Mouse (Mus musculus) ES-Bruce4 (cell line): ENCODE data around the gene Dnmbp. TPM values are rescaled to one million over a fixed set of nuclear protein-coding genes. Genes with fewer than 3 reads are reported as not detected.

Experiments
- H3K27ac ChIP-seq: 2 replicates; pipeline ENCODE4 v1.5.1; 2012; ENCODE audit warnings: low read length, inconsistent platforms; ENCODE audit not compliant: insufficient read depth
- H3K27me3 ChIP-seq: 2 replicates; pipeline ENCODE4 v1.6.1; 2012; ENCODE audit warnings: mild to moderate bottlenecking, low read length, inconsistent platforms; ENCODE audit not compliant: control insufficient read depth, poor library complexity, insufficient read depth, severe bottlenecking
- H3K36me3 ChIP-seq: 2 replicates; pipeline ENCODE4 v1.6.1; 2012; ENCODE audit warnings: inconsistent platforms, mild to moderate bottlenecking, low read length, moderate library complexity; ENCODE audit not compliant: control insufficient read depth, poor library complexity, insufficient read depth, severe bottlenecking
- H3K4me1 ChIP-seq: one replicate; pipeline ENCODE4 v1.8.1; 2011; ENCODE audit warnings: low read length; ENCODE audit not compliant: control insufficient read depth, insufficient read depth
- H3K4me3 ChIP-seq: 2 replicates; pipeline ENCODE4 v1.5.1; 2011; ENCODE audit warnings: low read depth, mild to moderate bottlenecking, low read length
- H3K9ac ChIP-seq: 2 replicates; pipeline ENCODE4 v1.6.1; 2012; ENCODE audit warnings: low read depth, mild to moderate bottlenecking, inconsistent platforms; ENCODE audit not compliant: poor library complexity, severe bottlenecking
- H3K9me3 ChIP-seq: replicated peaks from 2 replicates; pipeline ENCODE4 v1.6.1; 2012; ENCODE audit warnings: mild to moderate bottlenecking, low read length, inconsistent platforms; ENCODE audit not compliant: control insufficient read depth, poor library complexity, insufficient read depth, severe bottlenecking
- CTCF ChIP-seq: IDR thresholded peaks from one replicate; pipeline ENCODE4 v1.8.1; 2011; ENCODE audit warnings: low read depth, low read length
- EP300 ChIP-seq: IDR thresholded peaks from 2 replicates; pipeline ENCODE4 v1.6.1; 2011; ENCODE audit warnings: low read depth, low read length; ENCODE audit not compliant: insufficient read depth
- POLR2A ChIP-seq: IDR thresholded peaks from one replicate; pipeline ENCODE4 v1.8.1; 2011; ENCODE audit warnings: low read length; ENCODE audit not compliant: insufficient read depth
- polyA plus RNA-seq: library from polyadenylated mRNA; stranded (reverse); fragments of >200 nt; gene quantifications from 2 replicates; pipeline ENCODE4 v1.2.4, GENCODE M21; 2011; ENCODE audit warnings: low read depth; ENCODE audit not compliant: missing spikeins, insufficient read depth, insufficient read length

The Dnmbp gene
- polyA plus RNA-seq, 1 experiment: 18.6 TPM

GRCm38 (mm10) chr19:43974221-43974620, 34.2 kb upstream of the Dnmbp start:
- Histone ChIP-seq H3K9me3 (no peaks in the 10 kb centered on the region), H3K4me1 (no peaks in the 10 kb centered on the region), H3K9ac (no peak overlapping the region), H3K4me3 (no peak overlapping the region), H3K36me3 (no peaks in the 10 kb centered on the region), H3K27me3 (no peaks in the 10 kb centered on the region), H3K27ac (no peak overlapping the region)
- TF ChIP-seq POLR2A: no peak
- TF ChIP-seq CTCF: no peak
- TF ChIP-seq EP300: no peak

- Histone ChIP-seq H3K9ac (no peak overlapping the region), H3K9me3 (no peaks in the 10 kb centered on the region), H3K27ac (no peak overlapping the region), H3K4me1 (no peaks in the 10 kb centered on the region), H3K27me3 (no peaks in the 10 kb centered on the region), H3K36me3 (no peaks in the 10 kb centered on the region), H3K4me3 (no peak overlapping the region)
- TF ChIP-seq CTCF (no peak), EP300 (no peak), POLR2A (no peak)
Measured at GRCm38 (mm10) chr19:43973711-43974110, 33.7 kb upstream of the Dnmbp start.

- no peak overlapping the region for H3K4me3 ChIP-seq
- H3K4me1 ChIP-seq: no peaks in the 10 kb centered on the region
- no peak for TF ChIP-seq EP300
- TF ChIP-seq POLR2A: no peak
- H3K27me3 ChIP-seq: no peaks in the 10 kb centered on the region
- no peak overlapping the region for H3K27ac ChIP-seq
- H3K9me3 ChIP-seq: no peaks in the 10 kb centered on the region
- no peak overlapping the region for H3K9ac ChIP-seq
- no peaks in the 10 kb centered on the region for H3K36me3 ChIP-seq
Measured at GRCm38 (mm10) chr19:43972129-43972528, 32.1 kb upstream of the Dnmbp start.

- Histone ChIP-seq H3K27me3 (no peaks in the 10 kb centered on the region; the same call in 1 of the 2 replicates), H3K27ac (no peak overlapping the region), H3K9ac (no peak overlapping the region), H3K4me1 (no peaks in the 10 kb centered on the region), H3K4me3 (no peak overlapping the region), H3K36me3 (no peaks in the 10 kb centered on the region), H3K9me3 (no peaks in the 10 kb centered on the region)
- TF ChIP-seq CTCF (no peak), EP300 (no peak), POLR2A (no peak)
Measured at GRCm38 (mm10) chr19:43968436-43969026, 28.5 kb upstream of the Dnmbp start.

GRCm38 (mm10) chr19:43966481-43966880, 26.5 kb upstream of the Dnmbp start:
- Histone ChIP-seq H3K27me3 (no peaks in the 10 kb centered on the region; the same call in 1 of the 2 replicates), H3K9me3 (no peaks in the 10 kb centered on the region), H3K9ac (no peak overlapping the region), H3K27ac (no peak overlapping the region), H3K4me1 (no peaks in the 10 kb centered on the region), H3K4me3 (no peak overlapping the region), H3K36me3 (no peaks in the 10 kb centered on the region)
- TF ChIP-seq EP300: no peak
- TF ChIP-seq CTCF: no peak
- no peak for TF ChIP-seq POLR2A

- Histone ChIP-seq H3K9ac (no peak overlapping the region), H3K27me3 (no peaks in the 10 kb centered on the region; the same call in 1 of the 2 replicates), H3K9me3 (no peaks in the 10 kb centered on the region), H3K4me1 (no peaks in the 10 kb centered on the region), H3K36me3 (no peaks in the 10 kb centered on the region), H3K4me3 (no peak overlapping the region), H3K27ac (no peak overlapping the region)
- no peak for TF ChIP-seq CTCF
- TF ChIP-seq EP300: no peak
- TF ChIP-seq POLR2A: no peak
Measured at GRCm38 (mm10) chr19:43965496-43966085, 25.6 kb upstream of the Dnmbp start.
